Mouse (Mus musculus) liver, embryonic 16.5 days (tissue): ENCODE measurements at regions not wholly inside any gene's neighbourhood (a gene's known extent, or its start where the extent isn't known, plus 50 kb on each side); places are given as distances from the start of the nearest gene placed in this dataset.

ENCODE experiments used
- ATAC-seq: fragments of 200-750 bp; cut with Nextera tagmentation; 2 replicates; pipeline ENCODE4 v1.8.0; 2017; ENCODE audit warnings: low read depth, mild to moderate bottlenecking, moderate number of reproducible peaks, moderate library complexity
- H3K27ac ChIP-seq: fragments of 300-500 bp; sonication (generic); 2 replicates; pipeline ENCODE4 v1.5.1; 2014; ENCODE audit warnings: mild to moderate bottlenecking, low read length
- H3K27me3 ChIP-seq: fragments of 300-500 bp; sonication (generic); 2 replicates; pipeline ENCODE4 v1.6.1; 2014; ENCODE audit warnings: low read depth, low read length, mixed read lengths; ENCODE audit not compliant: control insufficient read depth, insufficient read depth
- H3K36me3 ChIP-seq: fragments of 300-500 bp; sonication (generic); 2 replicates; pipeline ENCODE4 v1.6.1; 2014; ENCODE audit warnings: mild to moderate bottlenecking; ENCODE audit not compliant: control insufficient read depth, insufficient read depth
- H3K4me1 ChIP-seq: fragments of 300-500 bp; sonication (generic); 2 replicates; pipeline ENCODE4 v1.6.1; 2014; ENCODE audit warnings: low read depth, low read length, mixed read lengths; ENCODE audit not compliant: control insufficient read depth
- H3K4me2 ChIP-seq: fragments of 300-500 bp; sonication (generic); 2 replicates; pipeline ENCODE4 v1.6.1; 2014; ENCODE audit warnings: low read depth, low read length, mixed read lengths
- H3K4me3 ChIP-seq: fragments of 300-500 bp; sonication (generic); 2 replicates; pipeline ENCODE4 v1.5.1; 2014; ENCODE audit warnings: low read depth, mild to moderate bottlenecking, low read length
- H3K9ac ChIP-seq: fragments of 300-500 bp; sonication (generic); 2 replicates; pipeline ENCODE4 v1.6.1; 2014; ENCODE audit warnings: low read depth, low read length
- H3K9me3 ChIP-seq: fragments of 300-500 bp; sonication (generic); replicated peaks from 2 replicates; pipeline ENCODE4 v1.6.1; 2016; ENCODE audit warnings: low read length; ENCODE audit not compliant: control insufficient read depth
- WGBS: fragments of 180-500 bp; shearing (Covaris S2); extraction: QIAGEN DNeasy Blood & Tissue Kit; methylation state at CpG from one replicate; pipeline ENCODE4 v1.1.7; 2014; ENCODE audit not compliant: insufficient replicate concordance; 5-methylcytosine and 5-hydroxymethylcytosine counted together

DNA sequence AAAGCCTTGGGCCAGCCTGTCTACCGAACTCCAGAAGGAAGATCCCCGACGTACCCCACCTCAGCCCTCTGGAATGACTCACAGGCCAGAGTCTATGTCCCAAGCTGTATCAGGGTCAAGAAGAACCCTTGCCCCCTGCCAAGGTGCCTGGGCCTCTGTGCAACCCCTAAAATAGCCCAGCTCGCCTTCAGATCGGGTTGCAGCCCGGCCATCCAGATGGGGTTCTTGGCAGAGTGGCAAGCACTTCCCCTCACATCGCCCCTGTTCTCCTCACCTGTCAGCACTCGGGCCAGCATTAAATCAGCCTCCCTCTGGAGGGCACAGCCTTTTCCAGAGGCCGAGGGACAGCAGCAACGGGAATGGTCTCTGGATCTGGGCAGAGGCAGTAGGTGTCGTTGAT, 83.2 kb upstream of the Wnt4 start:
- Histone ChIP-seq H3K9me3 (no peaks in the 10 kb centered on the region), H3K36me3 (no peaks in the 10 kb centered on the region)

DNA sequence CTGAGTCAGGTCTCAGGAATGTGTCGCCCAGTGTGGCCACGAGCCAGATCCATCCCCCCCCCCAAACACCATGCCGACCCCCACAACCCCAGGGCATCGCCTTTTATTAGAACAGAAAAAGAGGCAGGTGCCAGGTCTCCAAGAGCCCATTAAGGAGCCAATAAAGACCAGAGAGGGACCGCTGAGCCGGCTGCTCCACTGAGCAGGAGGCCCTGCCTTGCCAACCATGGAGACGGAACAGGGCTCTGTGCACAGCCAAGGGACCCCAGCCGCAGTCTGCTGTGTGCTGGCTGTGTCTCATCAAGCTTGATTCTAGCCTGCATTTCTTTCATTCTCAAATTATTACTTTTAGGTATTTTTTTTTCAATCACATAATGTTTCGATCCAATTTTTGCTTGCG, 86.7 kb upstream of the Wnt4 start:
- Histone ChIP-seq H3K4me1 (no peaks in the 10 kb centered on the region), H3K27ac (no peak overlapping the region), H3K4me2 (no peak overlapping the region), H3K36me3 (no peaks in the 10 kb centered on the region), H3K27me3 (no peaks in the 10 kb centered on the region; the same call in 1 of the 2 replicates), H3K4me3 (no peak overlapping the region), H3K9me3 (no peaks in the 10 kb centered on the region), H3K9ac (no peak overlapping the region)
- no peak for ATAC-seq
- WGBS: 63% methylated on average over 10 of the region's 10 CpGs

More for the DNA sequence above, 83.2 kb upstream of the Wnt4 start:
- H3K4me2 ChIP-seq: no peak overlapping the region
- no peak overlapping the region for H3K4me3 ChIP-seq
- H3K9ac ChIP-seq: no peak overlapping the region
- no peaks in the 10 kb centered on the region for H3K4me1 ChIP-seq
- no peak overlapping the region for H3K27ac ChIP-seq
- H3K27me3 ChIP-seq: no peaks in the 10 kb centered on the region; the same call in 1 of the 2 replicates
- no peak for ATAC-seq
- WGBS: 59% methylated on average over 11 of the region's 11 CpGs

- Histone ChIP-seq H3K27ac (no peak overlapping the region), H3K9me3 (no peaks in the 10 kb centered on the region), H3K9ac (no peak overlapping the region), H3K4me1 (no peaks in the 10 kb centered on the region), H3K27me3 (no peaks in the 10 kb centered on the region; the same call in 1 of the 2 replicates), H3K4me3 (no peak overlapping the region), H3K36me3 (no peaks in the 10 kb centered on the region), H3K4me2 (no peak overlapping the region)
- 74% methylated on average over 4 of the region's 4 CpGs for WGBS
- ATAC-seq: no peak
Measured at GRCm38 (mm10) chr4:137189801-137190200, 87.5 kb upstream of the Wnt4 start.

DNA sequence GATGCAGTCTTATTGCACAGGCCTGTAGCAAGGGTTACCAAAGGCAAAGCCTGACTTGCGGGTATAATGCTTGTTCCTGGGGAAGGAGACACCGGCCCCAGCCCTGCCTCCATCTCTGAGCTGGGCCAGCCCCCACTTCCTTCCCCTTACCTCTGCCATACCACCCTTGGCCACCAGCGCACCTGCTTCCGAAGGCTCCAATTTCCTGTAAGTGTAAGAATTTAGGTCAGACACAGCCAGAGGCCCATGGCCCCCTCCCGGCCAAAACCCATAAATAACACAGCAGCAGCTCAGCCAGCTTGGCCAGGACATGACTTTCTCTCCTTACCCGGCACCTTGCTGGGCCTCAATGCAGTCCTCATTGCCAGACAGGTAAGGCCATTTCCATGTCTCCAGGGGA, 88.2 kb upstream of the Wnt4 start:
- Histone ChIP-seq H3K9me3 (no peaks in the 10 kb centered on the region), H3K9ac (no peak overlapping the region), H3K4me1 (no peaks in the 10 kb centered on the region), H3K27me3 (no peaks in the 10 kb centered on the region; the same call in 1 of the 2 replicates), H3K27ac (no peak overlapping the region), H3K4me2 (no peak overlapping the region), H3K4me3 (no peak overlapping the region), H3K36me3 (no peaks in the 10 kb centered on the region)
- 13% methylated on average over 6 of the region's 6 CpGs for WGBS
- no peak for ATAC-seq

DNA sequence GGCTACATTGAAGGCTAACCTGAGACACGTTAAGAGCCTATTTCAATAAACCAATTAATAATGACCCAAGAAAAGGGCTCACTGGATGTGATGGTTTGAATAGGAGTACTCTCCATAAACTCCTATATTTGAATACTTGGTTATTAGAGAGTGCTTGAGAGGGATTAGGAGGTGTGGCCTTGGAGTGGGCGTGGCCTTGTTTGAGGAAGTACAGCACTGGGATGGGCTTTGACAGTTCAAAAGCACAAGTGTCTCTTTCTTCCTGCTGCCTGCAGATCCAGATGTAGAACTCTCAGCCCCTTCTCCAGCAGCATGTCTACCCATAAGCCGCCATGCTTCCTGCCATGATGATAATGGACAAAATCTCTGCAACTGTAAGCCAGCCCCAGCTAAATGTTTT, 89.7 kb upstream of the Wnt4 start:
- no peak overlapping the region for H3K4me3 ChIP-seq
- no peak overlapping the region for H3K9ac ChIP-seq
- ATAC-seq: no peak
- H3K27me3 ChIP-seq: no peaks in the 10 kb centered on the region; the same call in 1 of the 2 replicates
- H3K9me3 ChIP-seq: no peaks in the 10 kb centered on the region
- no peak overlapping the region for H3K27ac ChIP-seq
- no peak overlapping the region for H3K4me2 ChIP-seq
- no peaks in the 10 kb centered on the region for H3K36me3 ChIP-seq
- WGBS: 36% methylated on average over 3 of the region's 3 CpGs
- no peaks in the 10 kb centered on the region for H3K4me1 ChIP-seq

DNA sequence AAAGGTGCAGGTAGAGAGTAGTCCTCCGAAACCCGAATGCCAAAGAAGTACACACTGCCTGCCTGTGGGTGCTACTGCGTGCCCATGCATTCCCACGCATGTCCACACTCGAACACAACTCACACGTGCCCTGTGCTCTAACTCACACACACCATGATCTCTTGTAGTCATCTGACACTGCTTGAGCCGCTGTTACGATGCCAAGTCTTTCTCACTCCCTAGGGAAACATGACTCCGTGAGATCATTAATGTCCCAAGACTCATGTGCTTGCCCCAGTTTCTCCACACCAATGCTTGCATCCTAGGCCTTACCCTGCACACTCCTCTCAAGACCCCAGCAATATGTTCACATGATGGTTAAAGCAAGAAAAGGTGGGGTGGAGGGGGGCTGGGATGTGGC, 90.2 kb upstream of the Wnt4 start:
- Histone ChIP-seq H3K27me3 (no peaks in the 10 kb centered on the region; the same call in 1 of the 2 replicates), H3K4me3 (no peak overlapping the region), H3K36me3 (no peaks in the 10 kb centered on the region), H3K4me2 (no peak overlapping the region), H3K4me1 (no peaks in the 10 kb centered on the region), H3K27ac (no peak overlapping the region), H3K9me3 (no peaks in the 10 kb centered on the region), H3K9ac (no peak overlapping the region)
- ATAC-seq: no peak
- 72% methylated on average over 9 of the region's 9 CpGs for WGBS

GRCm38 (mm10) chr4:137185001-137185400, 92.3 kb upstream of the Wnt4 start:
- ATAC-seq: no peak
- no peak overlapping the region for H3K27ac ChIP-seq
- peaks cover 2% of the 10 kb centered on the region; the same call in 1 of the 2 replicates for H3K4me1 ChIP-seq
- H3K9me3 ChIP-seq: no peaks in the 10 kb centered on the region
- H3K27me3 ChIP-seq: no peaks in the 10 kb centered on the region; the same call in 1 of the 2 replicates
- 56% methylated on average over 4 of the region's 4 CpGs for WGBS
- H3K9ac ChIP-seq: no peak overlapping the region
- no peak overlapping the region for H3K4me2 ChIP-seq
- no peaks in the 10 kb centered on the region for H3K36me3 ChIP-seq
- H3K4me3 ChIP-seq: no peak overlapping the region

- H3K9ac ChIP-seq: no peak overlapping the region
- no peaks in the 10 kb centered on the region for H3K9me3 ChIP-seq
- ATAC-seq: 0 out of 2 replicates have a peak, but pooled peaks have one; percentile 19
- no peaks in the 10 kb centered on the region for H3K36me3 ChIP-seq
- H3K4me2 ChIP-seq: no peak overlapping the region
- H3K27ac ChIP-seq: no peak overlapping the region
- H3K27me3 ChIP-seq: no peaks in the 10 kb centered on the region; the same call in 1 of the 2 replicates
- no peak overlapping the region for H3K4me3 ChIP-seq
- WGBS: 41% methylated on average over 10 of the region's 10 CpGs
- peaks cover 2% of the 10 kb centered on the region; the same call in 1 of the 2 replicates for H3K4me1 ChIP-seq
Measured at GRCm38 (mm10) chr4:137183181-137183850, 94.0 kb upstream of the Wnt4 start.

- H3K36me3 ChIP-seq: no peaks in the 10 kb centered on the region
- no peak overlapping the region for H3K4me2 ChIP-seq
- H3K9me3 ChIP-seq: no peaks in the 10 kb centered on the region
- H3K4me3 ChIP-seq: no peak overlapping the region
- H3K4me1 ChIP-seq: peaks cover 2% of the 10 kb centered on the region; the same call in 1 of the 2 replicates
- no peak for ATAC-seq
- H3K27ac ChIP-seq: no peak overlapping the region
- H3K9ac ChIP-seq: no peak overlapping the region
- 68% methylated on average over 14 of the region's 14 CpGs for WGBS
- H3K27me3 ChIP-seq: no peaks in the 10 kb centered on the region; the same call in 1 of the 2 replicates
Measured at GRCm38 (mm10) chr4:137182547-137182946, 94.7 kb upstream of the Wnt4 start.
